Mouse (Mus musculus): ENCODE measurements at regions not wholly inside any gene's neighbourhood (a gene's known extent, or its start where the extent isn't known, plus 50 kb on each side); places are given as distances from the start of the nearest gene placed in this dataset.

GRCm38 (mm10) chr5:118355287-118355686 lies 110.3 kb downstream of the 2410131K14Rik start:
- Histone ChIP-seq H3K9me3 (replicated peaks) (no peaks in the 10 kb centered on the region), H3K36me3 (no peaks in the 10 kb centered on the region), H3K4me1 (peaks cover 14% of the 10 kb centered on the region), H3K9ac (no peak overlapping the region), H3K27me3 (no peaks in the 10 kb centered on the region), H3K27ac (0 out of 2 replicates have a peak overlapping the region, but pooled peaks have one; percentile 9), H3K4me2 (replicated peaks) (no peak overlapping the region), H3K4me3 (no peak overlapping the region)
- no peak for ATAC-seq (ENCODE audit: low FRiP score)
- 77% methylated on average over 5 of the region's 5 CpGs for WGBS

DNA sequence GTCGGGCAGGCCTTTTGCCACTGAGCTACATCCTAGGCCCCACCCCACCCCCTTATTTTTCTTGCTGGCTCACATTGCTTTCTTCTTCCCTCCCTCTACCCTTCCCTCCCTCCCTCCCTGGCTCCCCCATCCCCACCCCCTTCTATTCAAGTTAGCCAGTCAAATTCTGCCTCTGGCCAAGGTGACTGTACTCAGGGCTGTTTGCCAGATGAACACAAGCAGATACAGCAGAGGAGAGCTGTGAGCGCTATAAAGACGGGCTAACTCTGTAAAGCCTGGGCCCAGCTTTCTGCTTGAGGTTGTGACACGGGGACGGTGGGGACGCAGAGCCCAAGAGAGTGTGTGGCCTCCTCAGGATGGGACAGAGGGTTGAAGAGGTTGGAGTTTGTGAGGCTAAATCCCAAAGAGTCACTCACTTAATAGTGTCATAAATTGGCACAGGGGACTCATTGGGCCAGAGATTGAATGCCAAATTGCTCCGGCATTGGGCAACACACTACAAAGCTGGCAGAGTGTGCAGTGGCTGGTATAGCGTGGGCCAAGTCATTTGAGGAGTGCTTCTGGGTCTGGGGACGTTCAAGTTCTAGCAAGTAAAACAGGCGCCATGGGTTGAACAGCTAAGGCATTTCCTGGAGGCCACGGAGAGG lies 110.8 kb downstream of the 2410131K14Rik start:
- ATAC-seq (ENCODE audit: low FRiP score) = no peak
- Histone ChIP-seq H3K27me3 (no peaks in the 10 kb centered on the region), H3K36me3 (no peaks in the 10 kb centered on the region), H3K9ac (no peak overlapping the region), H3K4me2 (replicated peaks) (no peak overlapping the region), H3K4me3 (no peak overlapping the region), H3K27ac (peak overlapping the region; percentile 31; the same call in 1 of the 2 replicates), H3K4me1 (peaks cover 14% of the 10 kb centered on the region), H3K9me3 (replicated peaks) (no peaks in the 10 kb centered on the region)
- WGBS = 63% methylated on average over 11 of the region's 11 CpGs

GRCm38 (mm10) chr5:118359646-118360373 lies 114.8 kb downstream of the 2410131K14Rik start:
- Histone ChIP-seq H3K27ac (no peak overlapping the region), H3K9me3 (replicated peaks) (no peaks in the 10 kb centered on the region), H3K4me1 (peaks cover 12% of the 10 kb centered on the region), H3K4me3 (no peak overlapping the region), H3K4me2 (replicated peaks) (no peak overlapping the region), H3K27me3 (no peaks in the 10 kb centered on the region), H3K36me3 (no peaks in the 10 kb centered on the region), H3K9ac (no peak overlapping the region)
- 59% methylated on average over 13 of the region's 13 CpGs for WGBS
- no peak for ATAC-seq (ENCODE audit: low FRiP score)

GRCm38 (mm10) chr5:118360374-118361064 lies 115.5 kb downstream of the 2410131K14Rik start:
- Histone ChIP-seq H3K36me3 (no peaks in the 10 kb centered on the region), H3K27me3 (no peaks in the 10 kb centered on the region), H3K27ac (no peak overlapping the region), H3K4me1 (peaks cover 10% of the 10 kb centered on the region), H3K9me3 (replicated peaks) (no peaks in the 10 kb centered on the region), H3K4me3 (no peak overlapping the region), H3K4me2 (replicated peaks) (no peak overlapping the region), H3K9ac (no peak overlapping the region)
- WGBS = 71% methylated on average over 16 of the region's 16 CpGs
- no peak for ATAC-seq (ENCODE audit: low FRiP score)

- H3K36me3 ChIP-seq = no peaks in the 10 kb centered on the region
- WGBS = 86% methylated on average over 13 of the region's 13 CpGs
- no peaks in the 10 kb centered on the region for H3K27me3 ChIP-seq
- no peak overlapping the region for H3K4me3 ChIP-seq
- H3K9me3 ChIP-seq (replicated peaks) = no peaks in the 10 kb centered on the region
- no peak overlapping the region for H3K9ac ChIP-seq
- ATAC-seq (ENCODE audit: low FRiP score) = no peak
- H3K27ac ChIP-seq = no peak overlapping the region
- no peak overlapping the region for H3K4me2 ChIP-seq (replicated peaks)
- peaks cover 5% of the 10 kb centered on the region; the same call in 1 of the 2 replicates for H3K4me1 ChIP-seq
Observed at GRCm38 (mm10) chr5:118361133-118361852, 116.3 kb downstream of the 2410131K14Rik start.

DNA sequence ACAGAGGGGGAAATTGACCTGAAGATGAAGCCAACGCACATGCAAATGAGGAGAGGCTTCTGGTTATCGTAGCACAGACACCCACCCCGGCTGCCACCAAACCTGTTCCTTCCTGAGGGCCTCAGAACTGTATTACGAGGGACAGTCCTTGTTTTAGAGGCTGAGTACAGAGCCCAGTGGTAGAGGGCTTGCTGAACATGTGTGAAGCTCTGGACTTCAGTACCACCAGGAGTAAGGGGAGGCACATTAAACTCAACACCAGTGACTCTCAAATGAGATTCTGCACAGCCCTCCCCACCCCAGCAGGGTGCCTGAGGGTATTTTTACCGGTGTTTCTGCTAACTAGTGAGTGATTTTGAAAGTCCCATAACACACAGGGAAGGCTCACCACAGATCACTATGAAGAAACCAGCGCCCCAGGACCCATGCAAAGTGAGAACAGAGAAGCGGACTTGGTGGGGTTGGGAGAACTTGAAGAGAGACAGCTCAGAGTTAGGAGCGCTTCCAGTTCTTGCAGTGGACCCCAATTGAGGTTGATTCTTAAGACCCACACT lies 116.9 kb downstream of the 2410131K14Rik start:
- ATAC-seq (ENCODE audit: low FRiP score) = no peak
- 82% methylated on average over 8 of the region's 8 CpGs for WGBS
- H3K4me3 ChIP-seq = no peak overlapping the region

DNA sequence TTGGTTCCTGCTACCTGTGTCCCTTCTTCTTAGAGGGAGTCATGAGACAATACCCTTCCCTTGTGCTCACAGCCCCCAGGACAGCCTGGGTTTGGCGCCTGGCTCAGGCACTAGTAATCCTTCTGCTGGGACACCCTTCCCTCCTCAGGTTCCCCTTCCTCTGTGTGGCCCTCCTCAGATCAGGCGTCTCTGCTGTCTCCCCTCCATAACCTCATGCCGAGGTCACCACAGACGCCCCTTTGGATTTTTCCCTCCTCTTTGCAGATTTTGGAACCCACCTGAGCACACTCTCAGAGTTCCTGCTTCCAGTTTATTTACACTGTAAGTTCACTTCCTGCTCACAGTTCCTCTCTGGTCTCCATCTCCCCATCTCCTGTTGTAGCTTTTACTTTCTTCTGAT lies 117.7 kb downstream of the 2410131K14Rik start:
- no peak overlapping the region for H3K4me3 ChIP-seq
- no peak for ATAC-seq (ENCODE audit: low FRiP score)
- no peaks in the 10 kb centered on the region for H3K9me3 ChIP-seq (replicated peaks)
- 61% methylated on average over 4 of the region's 4 CpGs for WGBS
- no peak overlapping the region for H3K4me2 ChIP-seq (replicated peaks)
- H3K4me1 ChIP-seq = peaks cover 5% of the 10 kb centered on the region; the same call in 1 of the 2 replicates
- H3K27ac ChIP-seq = no peak overlapping the region
- H3K9ac ChIP-seq = no peak overlapping the region
- no peaks in the 10 kb centered on the region for H3K36me3 ChIP-seq
- H3K27me3 ChIP-seq = no peaks in the 10 kb centered on the region

More for the DNA sequence above, 116.9 kb downstream of the 2410131K14Rik start:
- Histone ChIP-seq H3K9ac (no peak overlapping the region), H3K27me3 (no peaks in the 10 kb centered on the region), H3K27ac (no peak overlapping the region), H3K4me2 (replicated peaks) (no peak overlapping the region), H3K36me3 (no peaks in the 10 kb centered on the region), H3K9me3 (replicated peaks) (no peaks in the 10 kb centered on the region), H3K4me1 (peaks cover 5% of the 10 kb centered on the region; the same call in 1 of the 2 replicates)

DNA sequence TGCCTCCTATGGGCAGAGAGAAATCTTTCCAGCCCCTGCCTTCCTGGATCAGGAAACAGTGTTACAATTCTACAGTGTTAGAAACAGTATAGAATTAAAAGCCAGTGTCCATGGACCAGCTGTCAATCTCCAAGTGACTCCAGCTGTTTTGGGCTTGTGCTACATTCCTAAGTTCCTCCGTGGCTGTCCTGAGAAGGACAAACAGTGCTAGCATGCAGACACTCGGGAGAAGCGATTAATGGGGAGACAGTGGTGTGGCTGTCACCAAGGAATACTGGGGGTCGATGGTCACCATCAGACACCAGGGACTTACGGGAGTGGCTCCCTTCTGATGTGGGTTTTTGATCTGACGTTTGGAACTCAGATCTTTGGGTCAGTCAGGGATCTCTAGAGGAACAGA lies 118.1 kb downstream of the 2410131K14Rik start:
- Histone ChIP-seq H3K9ac (no peak overlapping the region), H3K27me3 (no peaks in the 10 kb centered on the region), H3K4me3 (no peak overlapping the region), H3K4me2 (replicated peaks) (no peak overlapping the region), H3K9me3 (replicated peaks) (no peaks in the 10 kb centered on the region), H3K27ac (no peak overlapping the region), H3K36me3 (no peaks in the 10 kb centered on the region), H3K4me1 (peaks cover 5% of the 10 kb centered on the region; the same call in 1 of the 2 replicates)
- 61% methylated on average over 6 of the region's 6 CpGs for WGBS
- no peak for ATAC-seq (ENCODE audit: low FRiP score)

- H3K36me3 ChIP-seq = no peaks in the 10 kb centered on the region
- H3K4me1 ChIP-seq = peaks cover 5% of the 10 kb centered on the region; the same call in 1 of the 2 replicates
- no peak overlapping the region for H3K4me2 ChIP-seq (replicated peaks)
- WGBS = 94% methylated on average over 4 of the region's 4 CpGs
- no peak overlapping the region for H3K9ac ChIP-seq
- H3K9me3 ChIP-seq (replicated peaks) = no peaks in the 10 kb centered on the region
- H3K27ac ChIP-seq = no peak overlapping the region
- H3K4me3 ChIP-seq = no peak overlapping the region
- no peaks in the 10 kb centered on the region for H3K27me3 ChIP-seq
- no peak for ATAC-seq (ENCODE audit: low FRiP score)
Observed at GRCm38 (mm10) chr5:118364646-118365045, 119.6 kb downstream of the 2410131K14Rik start.

DNA sequence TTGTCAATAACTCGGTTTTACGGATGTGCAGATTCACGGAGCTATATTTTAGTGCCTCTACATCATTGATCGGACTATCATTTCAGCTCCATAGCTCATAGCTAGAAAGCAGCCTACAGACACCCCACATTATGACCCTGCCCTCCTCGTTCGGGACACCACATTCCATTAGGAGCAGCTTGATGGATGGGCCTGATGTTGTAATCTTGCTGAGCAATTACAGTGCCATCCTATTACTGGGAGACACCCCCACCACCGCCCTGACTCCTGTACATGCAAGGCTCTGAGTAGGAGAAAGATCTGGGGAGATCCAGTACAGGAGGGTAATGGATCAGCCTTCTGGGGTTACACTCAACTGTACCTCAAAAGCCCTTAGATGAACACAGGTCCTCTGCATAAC lies 120.2 kb downstream of the 2410131K14Rik start:
- Histone ChIP-seq H3K27me3 (no peaks in the 10 kb centered on the region), H3K9ac (no peak overlapping the region), H3K4me1 (peaks cover 5% of the 10 kb centered on the region; the same call in 1 of the 2 replicates), H3K36me3 (no peaks in the 10 kb centered on the region), H3K4me3 (no peak overlapping the region), H3K4me2 (replicated peaks) (no peak overlapping the region), H3K9me3 (replicated peaks) (no peaks in the 10 kb centered on the region), H3K27ac (no peak overlapping the region)
- ATAC-seq (ENCODE audit: low FRiP score) = no peak
- WGBS = 80% methylated on average over 7 of the region's 7 CpGs

GRCm38 (mm10) chr5:118365651-118366050 lies 120.6 kb downstream of the 2410131K14Rik start:
- Histone ChIP-seq H3K27me3 (no peaks in the 10 kb centered on the region), H3K36me3 (no peaks in the 10 kb centered on the region), H3K4me1 (peaks cover 5% of the 10 kb centered on the region; the same call in 1 of the 2 replicates), H3K4me2 (replicated peaks) (no peak overlapping the region), H3K9ac (no peak overlapping the region), H3K4me3 (no peak overlapping the region), H3K9me3 (replicated peaks) (no peaks in the 10 kb centered on the region), H3K27ac (no peak overlapping the region)
- 33% methylated on average over 5 of the region's 5 CpGs for WGBS
- no peak for ATAC-seq (ENCODE audit: low FRiP score)

Data from hindbrain, embryonic 12.5 days (tissue).